Mouse (Mus musculus) MEL (cell line): ENCODE data around the gene Phgr1. TPM values are rescaled to one million over a fixed set of nuclear protein-coding genes. Genes with fewer than 3 reads are reported as not detected.

ENCODE experiments used
- DNase-seq: peaks from one replicate; pipeline ENCODE4 v3.0.0; 2011; ENCODE audit warnings: low read depth, low spot score
- H3K27ac ChIP-seq: 2 replicates; pipeline ENCODE4 v1.5.1; 2012; ENCODE audit warnings: low read depth, mild to moderate bottlenecking, control low read depth, low read length, moderate library complexity; ENCODE audit not compliant: control insufficient read depth
- H3K27me3 ChIP-seq, 2 experiments: fragments of 150-350 bp in 1 of 2; sonication (generic) in 1 of 2; 2 replicates each; pipeline ENCODE4 v1.6.1; 2012; ENCODE audit warnings: low read length in 2 of 2, mild to moderate bottlenecking in 2 of 2, improper control_type of control experiment in 1 of 2, moderate library complexity in 1 of 2; ENCODE audit not compliant: insufficient read depth in 2 of 2, control insufficient read depth in 1 of 2
- H3K36me3 ChIP-seq, 2 experiments: 2 replicates each; pipeline ENCODE4 v1.6.1; 2012 to 2014; ENCODE audit warnings: low read length in 2 of 2, improper control_type of control experiment in 1 of 2, inconsistent platforms in 1 of 2, mild to moderate bottlenecking in 1 of 2; ENCODE audit not compliant: insufficient read depth in 2 of 2, control insufficient read depth in 1 of 2
- H3K4me1 ChIP-seq, 2 experiments: fragments of 150-350 bp in 1 of 2; sonication (generic) in 1 of 2; 2 replicates each; pipeline ENCODE4 v1.6.1; 2012; ENCODE audit warnings: low read length in 2 of 2, improper control_type of control experiment in 1 of 2, mild to moderate bottlenecking in 1 of 2; ENCODE audit not compliant: insufficient read depth in 2 of 2, control insufficient read depth in 1 of 2
- H3K4me3 ChIP-seq, 2 experiments: fragments of 150-350 bp in 1 of 2; sonication (generic) in 1 of 2; 2 replicates each; pipeline ENCODE4 v1.5.1; 2012; ENCODE audit warnings: low read depth in 2 of 2, low read length in 2 of 2, mild to moderate bottlenecking in 2 of 2, moderate library complexity in 2 of 2, control low read depth in 1 of 2, improper control_type of control experiment in 1 of 2; ENCODE audit not compliant: control insufficient read depth in 1 of 2, insufficient read depth in 1 of 2
- H3K79me2 ChIP-seq: 2 replicates; pipeline ENCODE4 v1.6.1; 2012; ENCODE audit warnings: mild to moderate bottlenecking, low read length, moderate library complexity; ENCODE audit not compliant: control insufficient read depth, poor library complexity, insufficient read depth
- H3K9ac ChIP-seq: 2 replicates; pipeline ENCODE4 v1.6.1; 2012; ENCODE audit warnings: low read depth, mild to moderate bottlenecking, control low read depth, low read length, moderate library complexity; ENCODE audit not compliant: control insufficient read depth, poor library complexity, severe bottlenecking
- H3K9me3 ChIP-seq: fragments of 150-350 bp; sonication (generic); replicated peaks from 2 replicates; pipeline ENCODE4 v1.6.1; 2012; ENCODE audit warnings: mild to moderate bottlenecking, low read length, improper control_type of control experiment, moderate library complexity; ENCODE audit not compliant: insufficient read depth
- BHLHE40 ChIP-seq: IDR thresholded peaks from 2 replicates; pipeline ENCODE4 v1.6.1; 2012; ENCODE audit warnings: low read depth, mild to moderate bottlenecking, inconsistent platforms, low read length, improper control_type of control experiment, borderline replicate concordance
- CHD2 ChIP-seq: IDR thresholded peaks from 2 replicates; pipeline ENCODE4 v1.6.1; 2011; ENCODE audit warnings: low read length, improper control_type of control experiment
- E2F4 ChIP-seq: IDR thresholded peaks from 2 replicates; pipeline ENCODE4 v1.6.1; 2011; ENCODE audit warnings: low read depth, low read length, improper control_type of control experiment, borderline replicate concordance
- EP300 ChIP-seq, 2 experiments: IDR thresholded peaks; 2 replicates each; pipeline ENCODE4 v1.6.1; 2011; ENCODE audit warnings: improper control_type of control experiment in 2 of 2, low read length in 2 of 2, low read depth in 1 of 2, mild to moderate bottlenecking in 1 of 2
- ETS1 ChIP-seq: IDR thresholded peaks from 2 replicates; pipeline ENCODE4 v1.6.1; 2012; ENCODE audit warnings: low read depth, mild to moderate bottlenecking, inconsistent platforms, low read length, improper control_type of control experiment, moderate library complexity
- GATA1 ChIP-seq: IDR thresholded peaks from 2 replicates; pipeline ENCODE4 v1.6.1; 2011; ENCODE audit warnings: low read depth, low read length, improper control_type of control experiment
- HCFC1 ChIP-seq: IDR thresholded peaks from 2 replicates; pipeline ENCODE4 v1.6.1; 2012; ENCODE audit warnings: low read depth, mild to moderate bottlenecking, inconsistent platforms, low read length, improper control_type of control experiment, moderate library complexity
- JUND ChIP-seq: IDR thresholded peaks from 2 replicates; pipeline ENCODE4 v1.6.1; 2011; ENCODE audit warnings: low read depth, mild to moderate bottlenecking, improper control_type of control experiment, low read length
- MAFK ChIP-seq: IDR thresholded peaks from 2 replicates; pipeline ENCODE4 v1.6.1; 2011; ENCODE audit warnings: low read depth, mild to moderate bottlenecking, low read length, improper control_type of control experiment, borderline replicate concordance
- MAX ChIP-seq: IDR thresholded peaks from 2 replicates; pipeline ENCODE4 v1.6.1; 2011; ENCODE audit warnings: low read length, improper control_type of control experiment
- MAZ ChIP-seq: IDR thresholded peaks from 2 replicates; pipeline ENCODE4 v1.6.1; 2012; ENCODE audit warnings: low read depth, mild to moderate bottlenecking, inconsistent platforms, low read length, improper control_type of control experiment
- MEF2A ChIP-seq: IDR thresholded peaks from 2 replicates; pipeline ENCODE4 v1.6.1; 2014; ENCODE audit warnings: low read depth, mild to moderate bottlenecking, inconsistent platforms, low read length, improper control_type of control experiment; ENCODE audit not compliant: poor library complexity, insufficient replicate concordance, severe bottlenecking; ENCODE audit errors: extremely low read depth
- MXI1 ChIP-seq: IDR thresholded peaks from 2 replicates; pipeline ENCODE4 v1.6.1; 2011; ENCODE audit warnings: mild to moderate bottlenecking, low read depth, low read length, improper control_type of control experiment
- MYB ChIP-seq: IDR thresholded peaks from 2 replicates; pipeline ENCODE4 v1.6.1; 2011; ENCODE audit warnings: mild to moderate bottlenecking, low read depth, low read length, improper control_type of control experiment
- MYC ChIP-seq: IDR thresholded peaks from 2 replicates; pipeline ENCODE4 v1.6.1; 2011; ENCODE audit warnings: low read depth, mild to moderate bottlenecking, low read length, improper control_type of control experiment, moderate library complexity
- NELFE ChIP-seq: IDR thresholded peaks from 2 replicates; pipeline ENCODE4 v1.6.1; 2011; ENCODE audit warnings: low read depth, low read length, improper control_type of control experiment
- POLR2A ChIP-seq, 2 experiments: IDR thresholded peaks; 2 replicates each; pipeline ENCODE4 v1.6.1; 2011 to 2012; ENCODE audit warnings: low read length in 2 of 2, mild to moderate bottlenecking in 2 of 2, control low read depth in 1 of 2, improper control_type of control experiment in 1 of 2, low read depth in 1 of 2, moderate library complexity in 1 of 2; ENCODE audit not compliant: control insufficient read depth in 1 of 2, insufficient read depth in 1 of 2, poor library complexity in 1 of 2
- POLR2AphosphoS2 ChIP-seq: IDR thresholded peaks from 2 replicates; pipeline ENCODE4 v1.6.1; 2011; ENCODE audit warnings: low read length, improper control_type of control experiment
- RAD21 ChIP-seq: IDR thresholded peaks from 2 replicates; pipeline ENCODE4 v1.6.1; 2011; ENCODE audit warnings: mild to moderate bottlenecking, low read depth, low read length, improper control_type of control experiment
- RCOR1 ChIP-seq: IDR thresholded peaks from 2 replicates; pipeline ENCODE4 v1.6.1; 2012; ENCODE audit warnings: low read depth, mild to moderate bottlenecking, inconsistent platforms, low read length, improper control_type of control experiment
- SIN3A ChIP-seq: IDR thresholded peaks from 2 replicates; pipeline ENCODE4 v1.6.1; 2012; ENCODE audit warnings: low read length, improper control_type of control experiment, inconsistent platforms
- TAL1 ChIP-seq: IDR thresholded peaks from 2 replicates; pipeline ENCODE4 v1.6.1; 2012; ENCODE audit warnings: mild to moderate bottlenecking, inconsistent platforms, low read length, moderate library complexity, mixed read lengths
- TBP ChIP-seq: IDR thresholded peaks from 2 replicates; pipeline ENCODE4 v1.8.0; 2011; ENCODE audit warnings: low read depth, low read length, improper control_type of control experiment
- TCF12 ChIP-seq: IDR thresholded peaks from 2 replicates; pipeline ENCODE4 v1.6.1; 2014; ENCODE audit warnings: low read depth, mild to moderate bottlenecking, inconsistent platforms, low read length, improper control_type of control experiment, moderate library complexity
- UBTF ChIP-seq: IDR thresholded peaks from 2 replicates; pipeline ENCODE4 v1.6.1; 2012; ENCODE audit warnings: low read depth, mild to moderate bottlenecking, inconsistent platforms, low read length, improper control_type of control experiment, moderate library complexity, borderline replicate concordance; ENCODE audit not compliant: insufficient read depth
- USF2 ChIP-seq, 2 experiments: IDR thresholded peaks; 2 replicates each; pipeline ENCODE4 v1.6.1; 2011 to 2012; ENCODE audit warnings: improper control_type of control experiment in 2 of 2, low read length in 2 of 2, borderline replicate concordance in 1 of 2, inconsistent platforms in 1 of 2, low read depth in 1 of 2, mild to moderate bottlenecking in 1 of 2; ENCODE audit not compliant: insufficient read depth in 1 of 2
- ZC3H11A ChIP-seq: IDR thresholded peaks from 2 replicates; pipeline ENCODE4 v1.6.1; 2012; ENCODE audit warnings: low read depth, mild to moderate bottlenecking, inconsistent platforms, low read length, improper control_type of control experiment
- ZNF384 ChIP-seq: IDR thresholded peaks from 2 replicates; pipeline ENCODE4 v1.6.1; 2012; ENCODE audit warnings: low read depth, mild to moderate bottlenecking, inconsistent platforms, low read length, improper control_type of control experiment
- polyA plus RNA-seq, 2 experiments: library from polyadenylated mRNA; stranded (reverse) in 1 of 2; unstranded in 1 of 2; fragments of >175 nt in 1 of 2; fragments of >200 nt in 1 of 2; gene quantifications; 2 replicates each; pipeline versions ENCODE4 v1.2.1 to v1.2.4; 2012; ENCODE audit warnings: low replicate concordance in 2 of 2, low read depth in 1 of 2; ENCODE audit not compliant: insufficient read length in 2 of 2, insufficient read depth in 1 of 2, missing spikeins in 1 of 2
- total RNA-seq: library from RNA; depleted of rRNA; stranded (reverse); fragments of 300-350 nt; gene quantifications from 2 replicates; pipeline ENCODE4 v1.2.3, GENCODE M21; 2012

Phgr1 gene
- total and polyA plus RNA-seq, 3 experiments = not detected

GRCm38 (mm10) chr2:118806860-118807259, 34.3 kb downstream of the Phgr1 start:
- no peaks in the 10 kb centered on the region for H3K79me2 ChIP-seq
- no peak overlapping the region for H3K9ac ChIP-seq
- H3K4me3 ChIP-seq = no peak overlapping the region
- TF ChIP-seq ETS1 = peak; percentile 42
- no peak for TF ChIP-seq UBTF
- TF ChIP-seq BHLHE40 = no peak
- no peak for TF ChIP-seq TAL1
- no peak for TF ChIP-seq JUND
- no peak for TF ChIP-seq ZNF384
- no peak for TF ChIP-seq POLR2A (IDR thresholded peaks at IDR 0.05; ENCODE audit: control insufficient read depth in 1 of 2, insufficient read depth in 1 of 2, low read depth in 1 of 2, low read length in 2 of 2, poor library complexity in 1 of 2)
- no peak for TF ChIP-seq USF2 (IDR thresholded peaks at IDR 0.05; ENCODE audit: borderline replicate concordance in 1 of 2, insufficient read depth in 1 of 2, low read depth in 1 of 2, low read length in 2 of 2)
- TF ChIP-seq CHD2 = no peak
- TF ChIP-seq TBP = no peak
- no peak for TF ChIP-seq MYC
- TF ChIP-seq RCOR1 = no peak
- no peak for TF ChIP-seq NELFE
- TF ChIP-seq MYB = no peak
- TF ChIP-seq TCF12 = peak; percentile 14; the same call in 1 of the 2 replicates
- no peak for TF ChIP-seq POLR2AphosphoS2
- no peak for TF ChIP-seq HCFC1
- TF ChIP-seq MAFK = no peak
- TF ChIP-seq EP300 (IDR thresholded peaks at IDR 0.05; ENCODE audit: low read depth in 1 of 2, low read length in 2 of 2) = peak in 1 of 2 experiments; percentile 45; a peak in 1 of 4 replicates
- no peak for TF ChIP-seq ZC3H11A
- H3K27ac ChIP-seq = peak overlapping the region; percentile 91; the same call in 1 of the 2 replicates
- no peaks in the 10 kb centered on the region for H3K27me3 ChIP-seq
- peaks cover 0 to 41% of the 10 kb centered on the region in 2 experiments; a peak in 2 of 4 replicates for H3K36me3 ChIP-seq
- peak; percentile 53 for DNase-seq
- no peaks in the 10 kb centered on the region for H3K9me3 ChIP-seq
- H3K4me1 ChIP-seq = peaks cover 16 to 40% of the 10 kb centered on the region in 2 experiments

GRCm38 (mm10) chr2:118810861-118811260, 38.3 kb downstream of the Phgr1 start:
- H3K9ac ChIP-seq = no peak overlapping the region
- no peaks in the 10 kb centered on the region for H3K27me3 ChIP-seq
- H3K4me3 ChIP-seq = no peak overlapping the region
- H3K79me2 ChIP-seq = peaks cover 8% of the 10 kb centered on the region
- H3K36me3 ChIP-seq = peaks cover 0 to 36% of the 10 kb centered on the region in 2 experiments; a peak in 2 of 4 replicates
- peaks cover 15 to 37% of the 10 kb centered on the region in 2 experiments for H3K4me1 ChIP-seq
- no peak overlapping the region for H3K27ac ChIP-seq
- no peak for DNase-seq
- no peak for TF ChIP-seq E2F4
- no peak for TF ChIP-seq CHD2
- no peak for TF ChIP-seq RCOR1
- TF ChIP-seq MYB = no peak
- no peak for TF ChIP-seq RAD21
- TF ChIP-seq SIN3A = no peak
- no peak for TF ChIP-seq POLR2AphosphoS2
- TF ChIP-seq MAZ = no peak
- no peak for TF ChIP-seq ZC3H11A
- no peak for TF ChIP-seq TCF12
- TF ChIP-seq USF2 (IDR thresholded peaks at IDR 0.05; ENCODE audit: borderline replicate concordance in 1 of 2, insufficient read depth in 1 of 2, low read depth in 1 of 2, low read length in 2 of 2) = no peak
- TF ChIP-seq MAX = no peak
- TF ChIP-seq TAL1 = no peak
- TF ChIP-seq MEF2A = no peak
- TF ChIP-seq ETS1 = no peak
- no peak for TF ChIP-seq ZNF384
- no peak for TF ChIP-seq MXI1
- no peak for TF ChIP-seq HCFC1
- no peak for TF ChIP-seq GATA1
- H3K9me3 ChIP-seq = no peaks in the 10 kb centered on the region
